Mouse (Mus musculus) MEL (cell line): Measurements from ENCODE around the gene Slc9b2.

Experiments
- POLR2A ChIP-seq, 2 experiments: IDR thresholded peaks; 2 replicates each; pipeline ENCODE4 v1.6.1; 2011 to 2012; ENCODE audit warnings: low read length in 2 of 2, mild to moderate bottlenecking in 2 of 2, control low read depth in 1 of 2, improper control_type of control experiment in 1 of 2, low read depth in 1 of 2, moderate library complexity in 1 of 2; ENCODE audit not compliant: control insufficient read depth in 1 of 2, insufficient read depth in 1 of 2, poor library complexity in 1 of 2
- TCF12 ChIP-seq: IDR thresholded peaks from 2 replicates; pipeline ENCODE4 v1.6.1; 2014; ENCODE audit warnings: low read depth, mild to moderate bottlenecking, inconsistent platforms, low read length, improper control_type of control experiment, moderate library complexity
- USF1 ChIP-seq: IDR thresholded peaks from 2 replicates; pipeline ENCODE4 v1.6.1; 2014; ENCODE audit warnings: low read depth, mild to moderate bottlenecking, inconsistent platforms, low read length, improper control_type of control experiment, moderate library complexity

GRCm38 (mm10) chr3:135357394-135357793 is 49.9 kb downstream of the Slc9b2 start:
- TF ChIP-seq USF1 (no peak), POLR2A (IDR thresholded peaks at IDR 0.05; ENCODE audit: control insufficient read depth in 1 of 2, insufficient read depth in 1 of 2, low read depth in 1 of 2, low read length in 2 of 2, poor library complexity in 1 of 2) (no peak), TCF12 (no peak)
